Mouse (Mus musculus) spleen, adult 2 months (tissue): ENCODE results near the gene Slc35g3. TPM values are rescaled to one million over a fixed set of nuclear protein-coding genes. Genes with fewer than 3 reads are reported as not detected.
A peak's percentile ranks its signal among the peaks of the same experiment; 100 is the strongest.

Experiments
- DNase-seq, 2 experiments: peaks; one replicate each; pipeline versions ENCODE4 v3.0.0 to v3.0.0-alpha.2; 2012 to 2021; ENCODE audit warnings: low spot score in 2 of 2, low read depth in 1 of 2
- H3K27ac ChIP-seq: fragments of 200-500 bp; 2 replicates; pipeline ENCODE4 v1.5.1; 2012; ENCODE audit warnings: low read length, inconsistent platforms; ENCODE audit not compliant: insufficient read depth
- H3K27me3 ChIP-seq: fragments of 200-500 bp; 2 replicates; pipeline ENCODE4 v1.6.1; 2012; ENCODE audit warnings: mild to moderate bottlenecking, moderate library complexity, low read length, inconsistent platforms; ENCODE audit not compliant: control insufficient read depth, insufficient read depth
- H3K36me3 ChIP-seq: fragments of 200-500 bp; 2 replicates; pipeline ENCODE4 v1.6.1; 2012; ENCODE audit warnings: mild to moderate bottlenecking, low read length, inconsistent platforms; ENCODE audit not compliant: control insufficient read depth, insufficient read depth
- H3K4me1 ChIP-seq: fragments of 200-500 bp; 2 replicates; pipeline ENCODE4 v1.6.1; 2011; ENCODE audit warnings: inconsistent platforms; ENCODE audit not compliant: control insufficient read depth, insufficient read depth, insufficient read length
- H3K4me3 ChIP-seq: fragments of 200-500 bp; 2 replicates; pipeline ENCODE4 v1.5.1; 2011; ENCODE audit warnings: mild to moderate bottlenecking, inconsistent platforms; ENCODE audit not compliant: insufficient read depth, insufficient read length; ENCODE audit errors: extremely low read depth
- CTCF ChIP-seq: fragments of 200-500 bp; IDR thresholded peaks from 2 replicates; pipeline ENCODE4 v1.5.1; 2011; ENCODE audit warnings: mild to moderate bottlenecking, inconsistent platforms; ENCODE audit not compliant: insufficient read depth, insufficient read length, insufficient replicate concordance; ENCODE audit errors: extremely low read depth
- POLR2A ChIP-seq: fragments of 200-500 bp; IDR thresholded peaks from 2 replicates; pipeline ENCODE4 v1.6.1; 2011; ENCODE audit warnings: low read depth, low read length, inconsistent platforms
- WGBS: fragments of 180-500 bp; shearing (Covaris S2); methylation state at CpG from one replicate; pipeline ENCODE4 v1.1.7; 2018; 5-methylcytosine and 5-hydroxymethylcytosine counted together
- polyA plus RNA-seq: library from polyadenylated mRNA; depleted of rRNA; stranded (reverse); fragments of >200 nt; gene quantifications from 2 replicates; pipeline ENCODE4 v1.2.3, GENCODE M21; 2012; rRNA removed

Slc35g3 gene
- polyA plus RNA-seq = not detected in 2 replicates

GRCm38 (mm10) chr11:69761868-69762267 is at the start of gene Slc35g3:
Slc35g3 (minus strand) TSS chr11:69761968.
- no peak within 1 kb of the TSS for H3K4me3 ChIP-seq
- WGBS = 59% methylated on average over 1 of the region's 1 CpGs

DNA sequence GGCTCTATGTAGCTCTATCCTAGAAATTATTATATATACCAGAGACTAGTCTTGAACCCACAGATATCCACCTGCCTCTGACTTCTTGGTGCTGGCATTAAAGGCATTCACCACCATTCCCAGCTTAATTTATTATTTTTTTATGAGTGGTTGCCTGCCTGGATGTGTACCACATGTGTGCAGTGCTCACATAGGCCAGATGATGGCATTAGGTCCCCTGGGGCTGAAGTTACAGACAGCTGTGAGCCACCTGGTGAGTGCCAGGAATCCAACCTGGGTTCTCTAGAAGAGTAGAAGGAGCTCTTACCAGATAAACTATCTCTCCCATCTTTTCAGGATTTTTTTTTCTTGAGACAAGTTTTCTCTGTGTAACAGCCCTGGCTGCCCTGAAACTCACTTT is 48.5 kb upstream of the Slc35g3 start:
- DNase-seq = no peak
- TF ChIP-seq CTCF = no peak
- TF ChIP-seq POLR2A = no peak
- Histone ChIP-seq H3K4me1 (no peaks in the 10 kb centered on the region), H3K36me3 (no peaks in the 10 kb centered on the region), H3K4me3 (no peak overlapping the region), H3K27ac (no peak overlapping the region), H3K27me3 (no peaks in the 10 kb centered on the region; the same call in none of the 2 replicates)

More at GRCm38 (mm10) chr11:69761868-69762267, at the start of gene Slc35g3:
- DNase-seq = no peak
- no peaks in the 10 kb centered on the region for H3K36me3 ChIP-seq
- no peaks in the 10 kb centered on the region for H3K27me3 ChIP-seq
- peaks cover 10% of the 10 kb centered on the region; the same call in 1 of the 2 replicates for H3K4me1 ChIP-seq
- TF ChIP-seq POLR2A = no peak
- no peak for TF ChIP-seq CTCF
- H3K27ac ChIP-seq = no peak within 1 kb of the TSS

DNA sequence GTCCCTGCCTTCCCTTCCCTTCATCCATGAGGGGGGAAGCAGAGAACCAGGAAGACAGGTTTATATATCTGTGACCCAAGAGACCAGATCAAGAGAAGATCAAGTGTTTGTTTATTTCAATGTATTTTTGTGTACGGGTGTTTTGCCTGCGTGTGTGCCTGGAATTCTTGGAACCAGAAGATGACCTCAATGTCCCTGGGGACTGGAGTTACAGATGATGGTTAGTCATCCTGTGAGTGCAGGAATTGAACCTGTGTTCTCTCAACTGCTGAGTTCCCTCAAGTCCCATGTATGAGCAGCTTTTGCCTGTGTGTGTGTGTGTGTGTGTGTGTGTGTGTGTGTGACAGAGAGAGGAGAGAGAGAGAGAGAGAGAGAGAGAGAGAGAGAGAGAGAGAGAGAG is 45.9 kb upstream of the Slc35g3 start:
- DNase-seq = no peak
- TF ChIP-seq CTCF (no peak), POLR2A (no peak)
- H3K4me1 ChIP-seq = peaks cover 12% of the 10 kb centered on the region
- H3K27ac ChIP-seq = no peak overlapping the region
- no peaks in the 10 kb centered on the region for H3K36me3 ChIP-seq
- H3K4me3 ChIP-seq = no peak overlapping the region
- peaks cover 12% of the 10 kb centered on the region for H3K27me3 ChIP-seq
- whole genome bisulfite sequencing = 89% methylated on average over 2 of the region's 2 CpGs

- H3K4me1 ChIP-seq = peaks cover 17% of the 10 kb centered on the region
- no peak for DNase-seq
- WGBS = 88% methylated on average over 4 of the region's 4 CpGs
- H3K36me3 ChIP-seq = no peaks in the 10 kb centered on the region
- H3K4me3 ChIP-seq = no peak overlapping the region
- no peak overlapping the region for H3K27ac ChIP-seq
- peaks cover 22% of the 10 kb centered on the region for H3K27me3 ChIP-seq
- TF ChIP-seq POLR2A = no peak
- no peak for TF ChIP-seq CTCF
These were observed 44.6 kb upstream of the Slc35g3 start for GRCm38 (mm10) chr11:69806378-69806777.

- Histone ChIP-seq H3K27ac (no peak within 1 kb of the TSS), H3K27me3 (peaks cover 28% of the 10 kb centered on the region), H3K36me3 (no peaks in the 10 kb centered on the region), H3K4me1 (peaks cover 28% of the 10 kb centered on the region), H3K4me3 (no peak within 1 kb of the TSS)
- TF ChIP-seq POLR2A (no peak), CTCF (no peak)
- DNase-seq = no peak
- WGBS = 56% methylated on average over 29 of the region's 29 CpGs
These were observed 43.5 kb upstream of the Slc35g3 start, which contains the start of gene Tmem102 for GRCm38 (mm10) chr11:69804972-69805909. Tmem102 (minus strand) TSS chr11:69805624.

DNA sequence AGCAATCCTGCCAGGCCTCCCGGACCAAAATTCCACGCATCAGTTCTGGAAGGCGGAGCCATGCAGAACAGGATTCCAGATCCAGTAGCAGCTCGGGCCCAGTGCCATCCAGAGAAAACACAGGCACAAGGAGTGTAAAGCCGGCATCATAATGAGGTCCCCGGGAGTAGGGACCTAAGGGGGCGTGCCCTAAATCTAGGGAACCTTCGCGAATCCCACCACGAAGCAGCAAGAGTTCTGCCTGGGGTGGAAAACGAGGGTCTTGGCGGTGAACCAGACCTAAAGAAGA is 42.8 kb upstream of the Slc35g3 start:
- H3K4me1 ChIP-seq = peaks cover 33% of the 10 kb centered on the region
- no peaks in the 10 kb centered on the region for H3K36me3 ChIP-seq
- no peak overlapping the region for H3K4me3 ChIP-seq
- no peak overlapping the region for H3K27ac ChIP-seq
- TF ChIP-seq CTCF (no peak), POLR2A (no peak)
- WGBS = 51% methylated on average over 12 of the region's 12 CpGs
- peaks cover 28% of the 10 kb centered on the region for H3K27me3 ChIP-seq
- no peak for DNase-seq

GRCm38 (mm10) chr11:69803786-69804651 is 42.3 kb upstream of the Slc35g3 start:
- Histone ChIP-seq H3K27ac (no peak overlapping the region), H3K36me3 (no peaks in the 10 kb centered on the region), H3K4me1 (peaks cover 38% of the 10 kb centered on the region), H3K27me3 (peaks cover 28% of the 10 kb centered on the region), H3K4me3 (peak overlapping the region; percentile 57)
- TF ChIP-seq POLR2A = no peak
- TF ChIP-seq CTCF = peak; percentile 70; the same call in 1 of the 2 replicates
- DNase-seq = peak; percentile 35 to 76
- 5% methylated on average over 60 of the region's 60 CpGs for WGBS
